Mouse (Mus musculus): Measurements from ENCODE around the gene Mrpl2.
A peak's percentile ranks its signal among the peaks of the same experiment; 100 is the strongest.

Mrpl2 gene

GRCm38 (mm10) chr17:46627409-46627808 lies 18.6 kb upstream of the Mrpl2 start:
- no peak for DNase-seq (ENCODE audit: low spot score)

DNA sequence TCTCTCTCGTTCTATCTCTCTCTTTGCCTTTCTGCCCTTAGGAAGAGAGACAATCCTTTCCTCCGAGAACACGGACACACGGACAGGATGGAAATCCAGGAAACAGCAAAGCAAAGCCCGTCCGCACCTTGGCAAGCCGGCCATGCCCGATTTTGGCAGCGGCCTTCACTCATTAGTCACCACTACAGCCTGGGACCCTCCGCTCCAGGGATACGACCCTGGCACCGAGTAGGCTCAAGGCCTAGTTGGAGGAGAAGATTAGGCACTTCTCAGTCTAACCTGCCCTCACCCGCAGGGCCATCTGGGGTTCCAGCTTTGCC lies 17.6 kb upstream of the Mrpl2 start:
- DNase-seq (ENCODE audit: low spot score), result no peak

- DNase-seq (ENCODE audit: low spot score), result no peak
Measured at GRCm38 (mm10) chr17:46628791-46629684, 17.0 kb upstream of the Mrpl2 start, which contains the start of gene Ptk7. TSS of gene Ptk7 (minus strand) at chr17:46629504.

GRCm38 (mm10) chr17:46629685-46630441 lies 16.2 kb upstream of the Mrpl2 start:
- DNase-seq (ENCODE audit: low spot score), result peak; percentile 66

DNA sequence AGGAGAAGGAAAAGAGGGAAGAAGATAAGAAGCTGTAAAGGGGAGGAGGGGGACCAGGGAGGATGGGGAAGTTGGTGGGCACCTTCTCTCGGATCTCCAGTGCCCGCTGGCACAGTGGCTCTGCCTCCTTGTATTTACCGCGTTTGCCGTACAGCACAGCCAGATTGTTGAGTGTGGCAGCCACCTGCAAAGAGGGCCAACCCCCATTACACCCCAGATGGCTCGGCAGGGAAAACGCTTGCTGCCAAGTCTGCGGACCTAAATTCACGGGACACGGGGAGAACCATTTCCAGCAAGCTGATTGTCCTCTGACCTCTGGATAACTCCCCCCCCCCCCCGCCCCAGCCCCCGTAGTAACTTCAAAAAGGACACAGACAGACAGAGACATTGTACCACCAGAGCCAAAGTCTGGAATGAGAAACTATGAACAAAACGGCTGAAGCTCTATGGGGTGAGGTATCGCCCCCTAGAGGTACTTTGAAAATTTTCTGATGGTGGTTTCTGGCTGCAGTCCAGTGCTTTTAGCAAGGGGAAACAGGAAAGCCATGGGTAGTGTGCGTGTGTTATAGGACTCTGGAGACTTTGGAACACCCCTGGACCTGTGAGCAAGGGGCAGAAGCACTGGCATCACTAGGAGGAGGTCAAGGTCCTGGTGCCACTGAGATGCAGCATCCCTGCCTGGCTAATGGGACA lies 9.1 kb upstream of the Mrpl2 start:
- DNase-seq (ENCODE audit: low spot score), result peak; percentile 81

DNA sequence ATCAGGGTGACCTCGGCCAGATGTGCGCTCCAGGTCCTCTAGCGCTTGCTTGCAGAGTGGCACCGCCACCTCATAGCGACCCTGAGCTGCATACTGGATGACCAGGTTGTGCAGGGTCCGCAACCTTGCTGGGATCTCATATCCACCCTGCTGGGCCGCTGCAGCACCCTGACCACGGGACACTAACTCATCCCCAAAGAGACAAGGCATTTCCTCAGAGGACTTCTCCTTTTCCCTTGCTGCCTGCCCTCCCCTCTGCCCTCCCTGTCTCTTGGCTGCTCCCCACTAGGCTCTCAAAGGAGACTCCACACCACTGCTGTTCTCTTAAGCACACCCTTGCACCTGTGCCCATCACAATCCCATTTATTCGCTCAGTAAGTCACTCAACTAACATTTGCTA lies 6.1 kb upstream of the Mrpl2 start:
- no peak for DNase-seq (ENCODE audit: low spot score)

GRCm38 (mm10) chr17:46642060-46642459 lies 4.0 kb upstream of the Mrpl2 start:
- no peak for DNase-seq (ENCODE audit: low spot score)

- DNase-seq (ENCODE audit: low spot score), result no peak
Measured at GRCm38 (mm10) chr17:46644152-46644805, 1.8 kb upstream of the Mrpl2 start.

- peak; percentile 71 for DNase-seq (ENCODE audit: low spot score)
Measured at GRCm38 (mm10) chr17:46644916-46645475, 1.0 kb upstream of the Mrpl2 start.

GRCm38 (mm10) chr17:46646322-46646662 lies 263 bp downstream of the Mrpl2 start:
- DNase-seq (ENCODE audit: low spot score), result no peak

GRCm38 (mm10) chr17:46647279-46647678 lies 1.2 kb downstream of the Mrpl2 start:
- DNase-seq (ENCODE audit: low spot score), result no peak

GRCm38 (mm10) chr17:46648436-46648835 lies 2.4 kb downstream of the Mrpl2 start:
- DNase-seq (ENCODE audit: low spot score), result no peak

GRCm38 (mm10) chr17:46649811-46650210 lies 3.8 kb downstream of the Mrpl2 start:
- no peak for DNase-seq (ENCODE audit: low spot score)

GRCm38 (mm10) chr17:46650232-46651031 lies 4.4 kb downstream of the Mrpl2 start, which contains the start of gene Cul7:
TSS of gene Cul7 (plus strand) at chr17:46650337.
- DNase-seq (ENCODE audit: low spot score), result peak; percentile 89

DNA sequence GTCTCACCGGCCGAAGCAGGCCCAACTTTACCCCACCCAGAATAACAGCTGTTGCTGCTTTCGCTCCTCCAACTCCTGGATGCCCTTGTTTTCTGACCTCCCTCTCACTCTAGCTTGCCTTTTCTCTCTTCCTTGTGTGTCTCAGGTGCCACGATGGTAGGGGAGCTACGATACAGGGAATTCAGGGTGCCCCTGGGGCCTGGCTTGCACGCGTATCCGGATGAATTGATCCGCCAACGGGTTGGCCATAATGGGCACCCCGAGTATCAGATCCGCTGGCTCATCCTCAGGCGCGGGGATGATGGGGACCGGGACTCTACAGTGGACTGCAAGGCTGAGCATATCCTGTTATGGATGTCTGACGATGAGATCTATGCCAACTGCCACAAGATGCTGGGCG lies 5.3 kb downstream of the Mrpl2 start:
- DNase-seq (ENCODE audit: low spot score), result peak; percentile 43

DNA sequence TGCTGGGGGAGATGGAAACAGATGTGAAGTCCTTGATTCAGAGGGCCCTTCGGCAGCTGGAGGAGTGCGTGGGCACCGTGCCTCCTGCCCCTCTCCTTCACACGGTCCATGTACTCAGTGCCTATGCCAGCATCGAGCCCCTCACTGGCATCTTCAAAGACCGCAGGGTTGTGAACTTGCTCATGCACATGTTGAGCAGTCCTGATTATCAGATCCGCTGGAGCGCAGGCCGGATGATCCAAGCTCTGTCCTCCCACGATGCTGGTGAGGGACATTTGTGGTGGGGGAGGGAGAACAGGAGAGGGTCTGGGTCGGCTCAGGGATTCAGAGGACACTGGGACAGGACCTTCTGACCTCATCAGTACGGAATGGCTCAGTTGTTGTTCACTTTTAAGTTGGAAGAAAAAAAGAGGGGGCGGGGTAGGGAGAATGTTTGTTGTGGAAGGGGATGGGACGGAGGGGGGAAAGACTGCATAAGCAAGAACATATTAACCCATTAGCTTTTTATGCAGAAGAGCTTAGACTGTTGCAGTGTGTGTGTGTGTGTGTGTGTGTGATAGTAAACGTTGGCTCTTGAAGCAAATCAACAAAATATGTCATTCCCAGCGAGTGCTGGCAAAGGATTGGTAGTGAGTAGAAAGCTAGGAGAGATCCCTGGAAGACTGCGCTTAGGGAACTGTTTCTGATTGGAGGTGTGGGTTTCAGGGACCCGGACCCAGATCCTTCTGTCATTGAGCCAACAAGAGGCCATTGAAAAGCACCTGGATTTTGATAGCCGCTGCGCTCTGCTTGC lies 5.9 kb downstream of the Mrpl2 start:
- DNase-seq (ENCODE audit: low spot score), result no peak

DNA sequence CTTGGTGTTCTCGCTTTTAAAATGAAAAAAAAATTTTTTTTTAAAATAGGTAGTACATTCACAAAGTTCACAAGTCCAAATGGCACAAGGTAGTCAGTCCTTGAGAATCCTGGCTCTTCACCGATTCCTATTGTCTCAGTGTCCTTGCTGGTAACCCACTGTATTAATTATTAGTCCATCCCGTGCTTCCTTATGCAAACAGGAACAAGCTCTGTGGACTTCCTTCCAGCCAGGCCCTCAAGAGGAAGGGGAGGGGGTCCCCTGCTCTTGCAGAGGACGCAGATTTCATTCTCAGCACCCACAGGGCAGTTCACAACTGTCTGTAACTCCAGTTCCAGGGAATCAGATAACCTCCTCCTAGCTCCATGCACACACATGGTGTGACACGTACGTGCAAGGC lies 10.0 kb downstream of the Mrpl2 start:
- no peak for DNase-seq (ENCODE audit: low spot score)

GRCm38 (mm10) chr17:46661351-46661750 lies 15.3 kb downstream of the Mrpl2 start:
- DNase-seq (ENCODE audit: low spot score), result no peak

DNA sequence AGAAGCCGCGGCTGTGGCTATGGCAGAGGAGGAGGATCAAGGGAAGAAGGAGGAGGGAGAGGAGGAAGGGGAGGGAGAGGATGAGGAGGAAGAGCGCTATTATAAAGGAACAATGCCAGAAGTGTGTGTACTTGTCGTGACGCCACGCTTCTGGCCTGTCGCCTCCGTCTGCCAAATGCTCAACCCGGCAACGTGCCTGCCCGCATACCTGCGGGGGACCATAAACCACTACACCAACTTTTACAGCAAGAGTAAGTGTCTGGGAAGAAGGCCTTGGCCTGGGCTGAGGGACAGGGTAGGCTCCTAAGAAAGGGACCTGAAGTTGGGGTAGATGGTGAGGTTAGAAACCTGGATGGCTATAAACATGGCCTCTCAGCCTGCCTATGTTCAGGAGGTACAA lies 16.0 kb downstream of the Mrpl2 start:
- no peak for DNase-seq (ENCODE audit: low spot score)

DNA sequence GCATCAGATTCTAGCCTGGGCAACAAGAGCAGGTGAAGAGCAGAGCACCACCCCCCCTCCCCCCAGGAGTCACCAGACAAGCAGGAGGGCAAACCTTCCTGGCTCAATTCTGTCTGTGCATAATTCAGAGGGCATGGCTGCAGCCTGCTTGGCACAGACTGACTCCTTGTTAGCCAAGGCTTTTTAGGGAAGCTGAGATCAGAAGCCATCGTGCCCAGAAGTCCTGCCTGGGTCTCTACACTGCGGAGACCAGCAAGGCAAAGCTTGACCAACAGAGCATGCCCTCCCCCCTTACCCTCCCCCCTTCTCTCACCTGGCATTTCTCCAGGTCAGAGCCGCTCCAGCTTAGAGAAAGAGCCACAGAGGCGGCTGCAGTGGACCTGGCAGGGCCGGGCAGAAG lies 16.7 kb downstream of the Mrpl2 start:
- peak; percentile 66 for DNase-seq (ENCODE audit: low spot score)
